Mouse (Mus musculus) bone marrow macrophage, adult 2 months (primary cell): ENCODE data around the gene Frmd4b.

Source experiments
- CTCF ChIP-seq: IDR thresholded peaks from 2 replicates; pipeline ENCODE4 v1.5.1; 2012; ENCODE audit warnings: low read depth, mild to moderate bottlenecking, low read length, moderate library complexity
- POLR2A ChIP-seq: IDR thresholded peaks from 2 replicates; pipeline ENCODE4 v1.6.1; 2012; ENCODE audit warnings: mild to moderate bottlenecking, low read depth, low read length, borderline replicate concordance

DNA sequence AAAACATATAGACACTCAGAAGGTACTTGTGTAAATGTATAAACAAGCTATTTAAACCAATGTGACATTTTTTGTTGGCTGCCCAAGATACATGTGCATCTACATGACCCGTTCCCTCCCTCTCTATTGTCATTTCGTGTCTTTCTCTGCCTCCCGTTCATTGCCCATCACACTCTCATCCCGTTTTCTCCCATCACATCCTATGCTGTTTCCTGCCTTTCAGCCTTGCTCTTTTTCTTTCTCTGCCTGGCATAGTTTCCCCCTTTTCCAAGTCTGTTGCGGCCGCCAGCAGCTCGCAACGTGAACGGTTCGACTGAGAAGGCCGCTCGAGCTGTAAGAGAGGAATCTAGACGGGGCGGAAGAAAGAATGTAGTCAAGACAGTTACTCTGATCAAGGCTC, 30.2 kb upstream of the Frmd4b start:
- no peak for TF ChIP-seq CTCF
- TF ChIP-seq POLR2A = no peak
